Mouse (Mus musculus): Measurements from ENCODE around the gene Slc26a5.

Gene Slc26a5

GRCm38 (mm10) chr5:21803691-21804188 is 61.7 kb downstream of the Slc26a5 start:
- no peak for DNase-seq

DNA sequence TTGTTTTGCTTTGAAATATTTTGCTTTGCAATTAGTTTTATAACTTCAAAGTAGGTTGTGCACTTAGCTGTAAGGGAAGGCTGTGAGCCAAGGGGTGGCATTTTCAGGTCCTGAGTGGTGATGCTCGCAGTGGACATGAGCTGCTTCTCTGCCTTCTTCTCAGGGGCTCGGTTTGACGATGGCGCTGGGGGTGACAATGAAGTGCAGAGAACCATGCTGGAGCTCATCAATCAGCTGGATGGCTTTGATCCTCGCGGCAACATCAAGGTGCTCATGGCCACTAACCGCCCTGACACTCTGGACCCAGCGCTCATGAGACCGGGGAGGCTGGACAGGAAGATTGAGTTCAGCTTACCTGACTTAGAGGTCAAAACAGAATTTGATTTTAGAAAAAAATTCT is 62.5 kb downstream of the Slc26a5 start:
- DNase-seq, result no peak

DNA sequence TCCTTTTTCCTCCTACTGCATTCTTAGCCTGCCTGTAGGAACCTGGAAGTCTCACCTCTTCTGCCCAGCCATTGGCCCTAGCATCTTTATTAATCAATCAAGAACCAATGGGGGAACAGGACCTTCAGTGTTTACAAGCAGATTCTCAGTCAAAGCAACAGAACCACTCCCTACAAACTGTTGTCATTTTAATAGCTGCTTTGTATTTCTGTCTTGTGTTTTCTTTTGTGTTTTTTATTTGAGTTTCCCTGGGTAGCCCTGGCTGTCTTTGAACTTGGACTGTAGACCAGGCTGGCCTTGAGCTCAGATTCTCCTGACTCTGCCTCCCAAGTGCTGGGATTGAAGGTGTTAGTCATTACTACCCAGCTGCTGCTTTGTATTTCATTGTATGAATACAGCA is 73.2 kb downstream of the Slc26a5 start:
- no peak for DNase-seq

DNA sequence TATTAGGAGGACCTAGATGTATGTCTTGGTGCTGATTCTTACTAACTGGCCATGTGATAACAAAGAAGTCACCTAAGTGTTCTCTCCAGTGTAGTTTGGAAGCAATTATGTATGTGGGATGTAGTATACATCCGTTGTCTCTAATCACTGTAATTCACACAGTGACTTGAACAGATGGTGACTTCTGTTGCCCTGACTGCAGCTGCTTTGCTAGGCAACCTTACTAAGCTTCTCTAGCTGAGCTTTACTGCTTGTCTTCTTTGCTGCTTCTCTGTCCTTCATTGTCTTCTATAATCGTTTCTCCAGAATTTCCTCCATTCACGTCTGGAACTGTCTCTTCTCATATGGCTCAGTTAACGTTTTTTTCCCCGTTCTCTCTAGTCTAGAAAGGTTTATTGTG is 76.3 kb downstream of the Slc26a5 start:
- DNase-seq, result no peak

- DNase-seq, result no peak
Measured at GRCm38 (mm10) chr5:21787186-21788105, 78.0 kb downstream of the Slc26a5 start.

GRCm38 (mm10) chr5:21786258-21787185 is 78.9 kb downstream of the Slc26a5 start:
- peak; percentile 94 for DNase-seq

DNA sequence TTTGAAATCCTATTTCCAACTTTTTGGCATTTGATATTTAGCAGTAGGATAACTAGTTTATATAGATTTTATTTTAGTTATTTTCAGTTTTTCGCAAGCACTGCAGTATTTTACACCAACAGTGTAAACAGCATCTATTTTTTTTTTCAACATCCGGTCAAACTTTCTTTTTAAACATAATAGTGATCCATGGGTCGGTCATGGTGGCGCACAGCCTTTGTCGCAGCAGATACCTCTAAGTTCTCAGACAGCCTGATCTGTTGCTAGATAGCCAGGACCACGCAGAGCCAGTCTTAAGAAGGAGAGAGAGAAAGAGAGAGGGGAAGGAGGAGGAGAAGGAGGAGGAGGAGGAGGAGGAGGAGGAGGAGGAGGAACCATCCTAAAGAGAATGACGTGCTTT is 79.6 kb downstream of the Slc26a5 start:
- DNase-seq, result no peak

GRCm38 (mm10) chr5:21785053-21785452 is 80.4 kb downstream of the Slc26a5 start, which contains the start of the genes Dnajc2 and Psmc2:
Gene Dnajc2 (minus strand): TSS chr5:21785251.
Gene Psmc2 (plus strand): TSS chr5:21785283.
- peak; percentile 90 for DNase-seq

DNA sequence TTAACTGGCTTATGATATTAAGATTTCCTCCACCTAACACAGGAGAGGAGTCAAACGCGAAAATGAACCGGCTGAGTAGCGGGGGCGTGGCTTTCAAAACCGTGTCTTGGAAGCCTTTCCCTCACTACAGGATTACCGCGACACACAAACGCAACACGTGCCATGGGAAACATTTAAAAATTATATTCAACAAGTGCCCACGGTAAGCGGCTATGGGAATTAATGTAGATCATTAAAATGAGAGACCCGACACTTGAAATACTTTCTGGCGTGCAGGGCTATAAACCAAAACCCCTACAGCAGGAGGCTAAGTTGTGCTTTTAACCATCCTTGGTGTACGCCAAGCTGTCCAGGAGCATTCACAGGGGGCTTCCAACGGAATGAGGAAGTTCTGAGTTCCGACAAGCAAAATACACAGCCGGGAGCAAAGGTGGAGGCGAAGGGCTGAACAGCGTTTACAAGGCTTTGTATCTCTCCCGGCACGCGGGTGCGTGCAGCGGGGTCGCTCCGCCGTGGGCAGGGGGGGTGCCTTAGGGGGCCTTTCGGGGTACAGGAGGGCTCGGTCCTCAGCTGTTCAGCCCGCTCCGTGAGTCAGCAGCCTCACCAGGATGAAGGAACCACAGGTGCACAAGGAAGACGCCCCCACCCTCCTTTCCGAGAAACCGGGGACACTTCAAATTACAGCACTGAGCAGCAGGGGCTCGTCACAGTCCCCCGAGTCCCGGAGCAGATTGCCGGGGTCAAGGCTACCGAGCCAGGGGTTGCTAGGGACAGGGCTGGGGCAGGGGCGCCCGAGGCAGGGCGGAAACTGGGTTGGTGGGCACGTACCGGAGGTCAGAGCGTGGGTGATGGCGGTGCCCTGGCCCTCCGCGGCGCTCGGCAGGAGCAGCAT is 81.0 kb downstream of the Slc26a5 start:
- DNase-seq, result no peak

GRCm38 (mm10) chr5:21776491-21776890 is 88.9 kb downstream of the Slc26a5 start:
- DNase-seq, result no peak

GRCm38 (mm10) chr5:21769841-21770240 is 95.6 kb downstream of the Slc26a5 start:
- DNase-seq, result no peak

- DNase-seq, result no peak
Measured at GRCm38 (mm10) chr5:21768506-21768905, 96.9 kb downstream of the Slc26a5 start.
